Mouse (Mus musculus): ENCODE measurements around the gene Bbc3.
"Not testable (repeated sequence)": the region's sequence is repeated elsewhere in the genome, so short reads cannot be mapped to it uniquely, and the experiment has no call there.

Bbc3 gene

DNA sequence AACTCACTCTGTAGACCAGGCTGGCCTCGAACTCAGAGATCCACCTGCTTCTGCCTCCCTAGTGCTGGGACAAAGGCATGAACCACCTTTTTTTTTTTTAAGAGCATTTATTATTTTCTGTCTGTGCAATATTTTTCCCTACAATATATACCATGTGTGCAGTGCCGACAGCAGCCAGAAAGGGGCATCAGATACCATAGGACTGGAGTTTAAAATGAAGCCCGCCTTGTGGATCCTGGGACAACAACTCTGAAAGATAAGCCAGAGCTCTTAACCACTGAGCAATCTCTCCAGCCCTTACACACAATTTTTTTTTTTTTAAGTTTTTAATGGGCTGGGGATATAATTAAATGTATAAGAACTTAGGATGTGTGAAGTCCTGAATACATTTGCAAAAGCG, 13.8 kb upstream of the Bbc3 start:
- DNase-seq (ENCODE audit: extremely low read depth, low read depth, low spot score) = no peak

DNA sequence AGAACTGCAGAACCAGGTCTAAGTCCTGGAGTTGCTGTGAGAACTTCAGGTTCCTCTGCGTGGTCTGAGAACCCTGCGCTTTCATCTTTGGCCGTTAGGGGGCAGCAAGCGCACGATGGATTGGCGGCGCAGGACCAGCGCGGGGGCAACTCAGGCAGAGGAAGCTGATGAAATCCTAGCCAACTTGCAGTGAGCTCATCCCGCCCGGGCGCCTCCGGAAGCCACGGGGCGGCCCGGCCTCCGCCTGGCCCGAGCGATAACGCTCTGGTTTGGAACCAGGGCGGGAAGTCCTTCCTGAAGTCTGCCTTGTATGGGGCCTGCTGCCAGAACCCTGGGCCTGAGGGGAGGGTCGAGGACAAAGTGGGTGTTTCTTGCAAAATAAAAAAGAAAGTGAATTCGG, 13.4 kb upstream of the Bbc3 start:
- no peak for DNase-seq (ENCODE audit: extremely low read depth, low read depth, low spot score)

DNA sequence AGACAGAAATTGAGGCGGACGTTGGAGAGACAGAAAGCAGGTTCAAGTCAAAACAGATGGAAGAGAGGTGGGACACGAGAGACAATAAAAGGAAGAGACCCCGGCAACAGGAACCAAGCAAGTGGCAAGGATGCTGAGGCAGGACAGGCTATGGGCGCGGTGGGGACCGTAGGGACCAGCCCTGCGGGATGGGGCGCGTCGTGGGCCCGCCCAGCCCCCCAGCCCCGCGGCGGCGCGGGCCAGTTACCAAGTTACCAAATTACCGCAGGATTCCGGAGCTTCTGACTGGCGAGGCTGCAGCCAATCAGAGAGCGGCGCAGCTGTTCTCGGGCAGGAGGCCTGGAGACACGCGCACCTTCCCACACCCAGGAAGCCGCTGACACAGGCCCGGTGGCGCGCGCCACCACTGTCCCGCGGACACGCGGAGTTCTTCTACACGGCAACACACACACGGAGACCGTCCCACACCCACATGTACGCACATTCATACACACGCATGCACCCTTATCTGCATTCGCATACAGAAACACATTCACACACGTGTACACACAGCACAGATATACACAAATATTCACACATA, 12.8 kb upstream of the Bbc3 start:
- no peak for DNase-seq (ENCODE audit: extremely low read depth, low read depth, low spot score)

DNA sequence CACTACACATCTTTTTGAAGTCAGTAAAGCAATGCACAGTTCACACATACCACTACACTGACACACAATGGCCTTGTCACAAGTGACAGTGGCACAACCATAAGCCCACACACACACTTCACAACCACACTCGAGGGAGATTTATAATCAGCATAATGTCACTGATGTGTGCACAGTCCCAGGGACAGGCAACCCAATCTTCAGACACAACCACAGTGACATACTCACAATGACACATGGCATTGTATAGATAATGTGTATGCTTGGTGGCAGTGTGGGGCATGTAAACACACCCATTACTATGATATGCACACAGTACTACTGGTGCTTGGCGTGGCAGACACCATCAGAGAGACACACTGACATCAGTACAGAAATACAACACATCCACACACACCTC, 12.0 kb upstream of the Bbc3 start:
- no peak for DNase-seq (ENCODE audit: extremely low read depth, low read depth, low spot score)

DNA sequence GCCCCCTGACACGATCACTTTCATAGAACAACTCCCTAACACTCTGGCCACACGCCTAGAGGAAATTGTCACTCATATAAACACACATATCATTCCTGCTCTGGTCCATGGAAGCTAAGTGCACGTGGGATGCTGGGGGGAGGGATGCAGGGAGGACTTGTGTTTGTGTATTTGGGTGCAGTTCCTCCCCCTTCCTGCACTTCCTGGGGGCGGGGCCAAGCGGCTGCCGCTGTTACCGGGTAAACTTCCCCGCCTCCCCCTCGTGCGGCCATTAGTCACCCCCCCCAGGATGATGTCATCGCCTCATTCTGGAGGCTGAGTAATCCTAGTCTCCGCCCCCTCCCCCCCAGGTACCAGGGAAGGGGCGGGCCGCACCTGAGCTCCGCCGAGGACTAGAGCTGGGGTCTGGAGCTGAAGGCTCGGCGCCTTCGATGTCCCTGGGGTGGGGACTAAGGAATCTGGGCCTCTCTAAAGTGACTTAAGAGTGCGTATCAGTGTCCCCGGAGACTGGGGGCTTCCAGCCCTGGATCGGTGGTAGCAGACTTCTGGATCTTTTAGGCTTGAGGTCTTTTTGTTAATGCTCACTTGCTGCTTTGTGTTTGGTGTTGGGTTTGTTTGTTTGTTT, 11.3 kb upstream of the Bbc3 start:
- DNase-seq (ENCODE audit: extremely low read depth, low read depth, low spot score) = no peak

DNA sequence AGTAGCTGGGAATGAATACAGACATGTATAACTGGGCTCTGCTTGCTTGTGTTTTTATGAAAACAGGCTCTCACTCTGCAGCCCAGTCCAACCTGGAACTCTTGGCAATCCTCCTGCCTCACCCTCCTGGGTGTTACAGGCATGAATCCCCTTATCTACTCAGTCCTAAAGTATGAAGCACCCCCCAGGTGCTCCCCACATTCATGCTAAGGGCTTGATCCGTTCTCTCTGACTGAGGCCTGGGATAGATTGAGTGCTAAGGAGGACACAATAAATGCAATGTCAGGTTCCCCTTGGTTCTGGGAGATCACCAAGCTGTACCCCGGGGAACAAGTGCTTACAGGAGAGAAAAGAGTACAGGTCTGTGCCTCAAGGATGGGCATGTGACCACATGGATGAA, 10.6 kb upstream of the Bbc3 start:
- no peak for DNase-seq (ENCODE audit: extremely low read depth, low read depth, low spot score)

DNA sequence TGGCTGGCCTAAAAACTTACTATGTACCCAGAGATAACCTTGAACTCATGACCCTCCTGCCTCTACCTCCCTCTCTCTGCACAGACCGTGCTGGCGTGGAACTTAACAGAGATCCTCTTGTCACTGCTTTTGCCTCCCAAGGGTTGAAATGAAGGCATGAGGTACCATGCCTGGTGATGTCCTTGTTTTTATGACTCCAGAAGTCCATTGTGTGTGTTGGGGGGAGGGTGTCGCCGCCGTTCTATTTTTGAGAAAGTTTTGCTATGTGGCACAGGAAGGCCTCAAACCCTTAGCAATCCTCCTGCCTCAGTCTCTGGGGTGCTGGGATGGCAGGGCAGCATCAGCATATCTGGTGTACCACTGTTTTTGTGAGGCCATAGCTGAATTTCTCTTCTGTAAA, 9.3 kb upstream of the Bbc3 start:
- DNase-seq (ENCODE audit: extremely low read depth, low read depth, low spot score) = no peak

DNA sequence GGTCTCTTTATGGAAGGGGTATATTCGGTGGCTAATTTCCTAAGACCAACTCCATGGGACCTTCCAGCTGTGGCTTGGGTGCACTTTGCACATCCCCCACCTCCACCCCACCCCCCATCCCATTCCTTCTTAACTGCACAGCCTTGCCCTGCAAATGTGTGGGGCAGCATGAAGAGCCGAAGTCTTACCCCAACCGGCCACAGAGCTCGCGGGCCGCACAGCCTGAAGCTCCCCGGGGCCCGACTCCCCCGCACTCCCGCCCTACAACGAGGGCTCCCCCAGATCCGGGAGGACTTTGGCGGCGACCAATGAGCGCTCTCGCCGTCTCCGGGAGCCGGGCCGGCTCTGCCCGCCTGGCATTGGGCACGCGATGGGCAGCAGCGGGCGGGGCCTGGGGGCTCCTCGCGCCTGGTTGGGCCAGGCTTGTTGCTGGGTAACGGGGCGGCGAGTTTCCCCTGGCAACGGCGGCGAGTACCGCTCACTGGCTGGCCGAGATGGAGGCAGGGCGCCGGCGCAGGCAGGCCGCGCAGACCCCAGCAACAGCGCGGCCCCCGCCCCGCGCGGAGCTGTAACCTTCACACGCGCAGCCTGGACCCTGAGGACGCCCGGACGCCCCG, 8.7 kb upstream of the Bbc3 start:
- no peak for DNase-seq (ENCODE audit: extremely low read depth, low read depth, low spot score)

DNA sequence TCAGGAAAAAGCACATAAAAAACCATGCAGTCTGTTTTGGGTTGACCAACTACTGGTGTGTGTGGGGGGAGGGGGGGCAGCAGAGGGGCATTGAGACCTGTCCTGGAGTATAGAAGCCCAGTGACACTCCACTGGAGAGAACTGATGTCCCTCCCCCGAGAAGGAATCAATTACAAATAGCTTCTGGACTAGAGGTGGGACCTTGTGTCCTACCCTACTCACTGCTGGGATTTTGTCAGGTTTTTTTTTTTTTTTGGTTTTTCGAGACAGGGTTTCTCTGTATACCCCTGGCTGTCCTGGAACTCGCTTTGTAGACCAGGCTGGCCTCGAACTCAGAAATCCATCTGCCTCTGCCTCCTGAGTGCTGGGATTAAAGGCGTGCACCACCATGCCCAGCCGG, 1.1 kb upstream of the Bbc3 start:
- not testable (repeated sequence) for DNase-seq (ENCODE audit: extremely low read depth, low read depth, low spot score)

DNA sequence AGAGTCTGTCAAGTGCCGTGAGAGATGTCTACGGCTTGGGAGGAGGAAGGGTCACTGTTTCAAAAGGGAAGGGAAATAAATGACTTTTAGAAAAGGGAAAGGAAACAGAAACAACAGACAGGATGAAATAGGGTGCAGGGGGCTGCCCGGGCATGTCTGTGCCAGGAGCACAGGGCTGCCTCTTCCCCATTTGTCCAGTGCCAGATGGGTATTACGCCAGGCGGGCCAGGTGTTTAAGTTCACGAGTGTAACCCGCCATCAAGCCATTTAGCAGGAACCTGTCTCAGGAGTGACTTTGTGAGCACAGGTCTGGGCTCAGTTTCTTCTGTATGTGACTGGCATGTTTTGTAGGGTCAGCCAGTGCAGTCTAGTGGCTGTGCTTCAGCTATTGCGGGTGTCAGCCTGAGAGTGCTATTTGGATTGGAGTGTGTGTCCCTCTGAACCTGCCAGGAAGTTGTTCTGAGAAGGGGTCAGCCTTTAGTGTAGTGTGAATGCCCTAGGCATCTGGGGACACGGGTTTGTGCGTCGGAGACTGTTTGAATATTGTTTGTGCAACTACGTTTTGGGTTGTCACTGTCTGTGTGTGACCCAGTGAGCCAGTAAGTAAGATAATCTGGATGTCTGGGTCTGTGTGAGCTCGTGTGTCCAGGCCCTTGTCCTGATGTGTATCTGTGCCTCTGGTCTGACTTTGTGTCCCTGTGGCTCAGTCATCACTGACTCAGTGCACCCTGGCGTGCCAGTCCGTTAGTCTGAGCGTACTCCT, 543 bp downstream of the Bbc3 start:
- no peak for DNase-seq (ENCODE audit: extremely low read depth, low read depth, low spot score)

DNA sequence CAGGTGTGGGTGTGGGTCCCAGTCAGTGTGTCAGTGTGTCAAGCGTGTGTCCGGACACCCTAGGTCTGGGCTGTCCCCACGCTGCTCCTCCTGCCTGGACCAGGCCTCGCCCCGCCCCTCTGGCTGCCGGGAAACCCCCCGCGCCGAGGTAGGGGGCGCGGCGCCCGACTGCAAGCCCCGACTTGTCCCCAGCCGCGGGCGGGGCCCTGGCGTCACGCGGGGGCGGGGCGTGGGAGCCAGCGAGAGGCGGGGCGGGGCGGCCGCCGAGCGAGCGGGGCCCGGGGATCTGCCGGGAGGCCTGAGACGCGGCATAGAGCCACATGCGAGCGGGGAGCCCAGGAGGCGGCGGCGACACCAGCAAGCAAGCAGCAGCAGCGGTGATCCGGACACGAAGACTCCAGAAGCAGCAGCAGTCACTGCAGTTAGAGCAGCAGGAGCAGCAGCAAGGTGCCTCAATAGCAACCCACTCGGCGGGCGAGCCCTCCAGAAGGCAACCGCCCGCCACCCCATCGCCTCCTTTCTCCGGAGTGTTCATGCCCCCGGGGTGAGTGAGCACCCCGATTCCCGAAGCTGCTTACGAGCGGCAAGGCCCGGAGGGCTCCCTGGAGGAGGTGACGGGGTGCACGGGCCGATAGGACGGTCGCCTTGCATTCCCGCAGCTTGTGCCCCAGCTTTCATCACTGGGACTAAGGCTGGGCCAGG, 1.3 kb downstream of the Bbc3 start:
- DNase-seq (ENCODE audit: extremely low read depth, low read depth, low spot score) = no peak

DNA sequence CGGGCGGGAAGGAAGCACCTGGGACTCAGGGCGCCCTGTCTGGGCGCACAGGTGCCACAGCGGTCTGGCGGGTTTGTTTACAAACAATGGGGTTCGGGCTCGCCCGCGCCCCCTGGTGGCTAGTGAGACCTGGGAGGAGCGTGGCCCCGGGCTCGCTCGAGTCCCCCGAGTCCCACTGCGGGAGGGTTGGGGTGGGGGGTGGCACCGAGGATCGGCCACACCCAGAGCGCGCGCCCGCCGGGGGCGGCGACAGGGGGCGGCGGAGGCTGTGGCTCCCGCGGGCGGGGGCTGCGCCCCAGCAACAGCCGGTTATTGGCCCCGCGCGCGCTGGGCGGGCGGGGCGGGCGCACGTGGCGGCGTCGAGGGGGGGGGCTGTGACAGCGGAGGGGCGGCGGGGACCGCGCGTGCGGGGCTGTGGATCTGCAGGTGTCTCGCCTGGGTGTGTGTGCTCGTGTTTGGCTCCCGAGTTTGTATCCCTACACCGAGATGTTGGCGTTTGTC, 1.9 kb downstream of the Bbc3 start:
- DNase-seq (ENCODE audit: extremely low read depth, low read depth, low spot score) = no peak

DNA sequence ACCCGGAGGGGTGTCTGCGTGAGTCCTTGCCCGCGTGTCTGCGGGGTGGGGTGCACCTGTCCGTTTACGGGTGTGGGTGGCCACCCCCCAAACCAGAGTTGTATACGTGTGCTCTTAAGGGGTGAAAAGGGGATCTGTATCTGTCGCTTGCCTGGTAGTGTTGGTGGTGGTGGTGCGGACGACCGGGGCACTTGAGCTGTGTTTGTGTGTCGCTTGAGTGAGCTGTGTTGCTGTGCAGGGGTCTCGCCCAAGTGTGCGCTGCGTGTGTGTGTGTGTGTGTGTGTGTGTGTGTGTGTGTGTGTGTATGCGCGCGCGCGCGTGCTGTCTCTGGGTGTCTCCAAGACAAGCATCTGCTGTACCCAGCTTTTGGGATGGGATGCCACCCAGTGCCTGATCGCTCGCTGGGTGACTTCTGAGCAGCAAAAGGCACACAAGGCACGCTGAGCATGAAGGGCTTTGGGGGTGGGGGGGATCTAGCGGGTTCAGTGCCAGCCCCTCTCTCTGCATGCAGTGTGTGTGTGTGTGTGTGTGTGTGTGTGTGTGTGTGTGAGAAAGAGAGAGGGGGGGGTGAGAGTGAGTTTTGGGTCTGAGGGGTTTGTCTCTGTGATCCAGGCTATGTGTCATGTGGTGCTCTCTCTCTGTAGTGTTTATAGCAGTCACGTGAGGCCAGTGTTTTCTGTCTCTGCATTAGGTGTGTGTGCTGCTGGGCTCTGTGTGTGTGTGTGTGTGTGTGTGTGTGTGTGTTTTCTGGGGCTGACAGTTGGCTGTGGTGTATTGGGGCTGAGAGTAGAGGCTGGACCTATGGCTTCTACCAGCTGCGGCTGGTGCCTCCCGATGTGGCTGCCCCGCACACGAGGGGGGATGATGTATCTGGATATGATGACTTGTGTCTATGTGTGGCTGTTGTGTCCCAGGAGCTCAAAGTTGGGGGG, 2.6 kb downstream of the Bbc3 start:
- DNase-seq (ENCODE audit: extremely low read depth, low read depth, low spot score) = no peak

DNA sequence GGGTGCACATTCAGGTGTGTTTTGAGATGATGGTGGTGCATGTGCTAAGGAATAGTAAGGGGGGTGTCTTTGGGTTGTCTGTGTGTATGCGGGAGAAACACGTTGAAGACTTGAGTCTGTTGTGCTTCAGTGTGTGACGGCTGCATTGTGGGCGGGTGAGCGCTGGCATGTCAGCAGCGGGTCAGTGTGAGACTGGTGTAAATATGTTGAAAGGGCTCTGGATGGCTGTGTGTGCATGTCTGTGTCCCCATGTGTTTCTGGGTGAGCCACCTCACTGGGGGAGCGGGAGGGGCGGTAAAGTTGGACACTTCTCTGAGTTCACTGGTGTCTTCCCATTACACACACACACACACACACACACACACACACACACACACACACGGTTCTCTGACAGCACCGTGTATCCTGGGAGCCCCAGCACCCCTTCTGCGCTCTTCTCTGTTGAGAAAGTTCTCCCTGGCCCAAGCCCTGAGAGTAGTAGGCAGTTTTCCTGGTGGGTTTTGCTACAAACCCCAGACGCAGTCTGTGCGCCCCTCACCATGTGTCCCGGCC, 3.3 kb downstream of the Bbc3 start:
- DNase-seq (ENCODE audit: extremely low read depth, low read depth, low spot score) = no peak

DNA sequence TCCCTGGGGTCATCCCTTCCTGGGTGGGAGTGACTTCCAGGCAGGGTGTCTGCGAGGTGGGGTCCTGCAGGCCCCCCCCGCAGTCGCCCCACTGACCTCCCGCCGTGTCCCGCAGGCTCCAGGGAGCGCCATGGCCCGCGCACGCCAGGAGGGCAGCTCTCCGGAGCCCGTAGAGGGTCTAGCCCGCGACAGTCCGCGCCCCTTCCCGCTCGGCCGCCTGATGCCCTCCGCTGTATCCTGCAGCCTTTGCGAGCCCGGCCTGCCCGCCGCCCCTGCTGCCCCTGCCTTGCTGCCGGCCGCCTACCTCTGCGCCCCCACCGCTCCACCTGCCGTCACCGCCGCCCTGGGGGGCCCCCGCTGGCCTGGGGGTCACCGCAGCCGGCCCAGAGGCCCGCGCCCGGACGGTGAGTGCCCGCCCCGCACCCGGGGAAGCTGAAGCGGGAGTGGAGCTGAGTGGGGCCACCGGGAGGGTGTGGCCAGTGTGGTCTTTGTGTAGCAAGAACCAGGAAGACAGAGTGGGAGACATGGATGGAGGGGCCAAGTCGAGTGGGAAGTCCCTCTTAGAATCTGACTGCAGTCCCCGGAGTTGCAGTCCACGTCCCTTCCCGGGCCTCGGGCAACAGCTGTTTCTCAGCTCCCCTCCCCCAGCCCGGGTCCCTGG, 3.9 kb downstream of the Bbc3 start:
- DNase-seq (ENCODE audit: extremely low read depth, low read depth, low spot score) = no peak

DNA sequence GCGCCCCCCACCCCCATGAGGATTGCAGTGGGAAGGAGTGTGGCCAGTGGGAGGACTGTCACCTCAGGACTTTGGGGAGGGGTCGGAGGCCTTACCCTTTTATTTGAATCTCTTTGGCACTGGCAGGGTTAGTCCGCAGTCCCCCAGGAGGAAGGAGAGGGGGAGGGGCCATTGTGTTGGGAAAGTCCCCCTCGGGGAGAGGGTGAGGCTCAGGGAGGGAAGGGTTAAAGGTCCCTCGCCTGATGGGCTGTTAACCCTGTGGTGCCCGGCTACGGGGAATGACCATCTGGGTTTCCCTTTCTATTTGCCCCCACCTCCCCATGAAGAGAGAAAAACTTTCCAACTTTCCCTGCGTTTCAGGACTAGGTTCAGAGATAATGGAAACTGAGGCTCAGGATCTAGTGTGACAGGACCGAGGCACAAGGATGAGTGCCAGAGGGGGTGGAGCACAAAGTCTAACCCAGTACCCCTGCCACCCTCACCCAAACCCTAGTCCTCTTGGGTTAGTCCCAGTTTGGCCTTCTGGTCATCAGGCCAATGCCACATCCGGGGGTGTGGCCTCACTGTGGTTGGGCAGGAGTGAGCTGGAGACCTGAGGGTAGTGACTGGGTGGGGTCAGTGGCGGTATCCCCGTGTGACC, 4.6 kb downstream of the Bbc3 start:
- no peak for DNase-seq (ENCODE audit: extremely low read depth, low read depth, low spot score)

DNA sequence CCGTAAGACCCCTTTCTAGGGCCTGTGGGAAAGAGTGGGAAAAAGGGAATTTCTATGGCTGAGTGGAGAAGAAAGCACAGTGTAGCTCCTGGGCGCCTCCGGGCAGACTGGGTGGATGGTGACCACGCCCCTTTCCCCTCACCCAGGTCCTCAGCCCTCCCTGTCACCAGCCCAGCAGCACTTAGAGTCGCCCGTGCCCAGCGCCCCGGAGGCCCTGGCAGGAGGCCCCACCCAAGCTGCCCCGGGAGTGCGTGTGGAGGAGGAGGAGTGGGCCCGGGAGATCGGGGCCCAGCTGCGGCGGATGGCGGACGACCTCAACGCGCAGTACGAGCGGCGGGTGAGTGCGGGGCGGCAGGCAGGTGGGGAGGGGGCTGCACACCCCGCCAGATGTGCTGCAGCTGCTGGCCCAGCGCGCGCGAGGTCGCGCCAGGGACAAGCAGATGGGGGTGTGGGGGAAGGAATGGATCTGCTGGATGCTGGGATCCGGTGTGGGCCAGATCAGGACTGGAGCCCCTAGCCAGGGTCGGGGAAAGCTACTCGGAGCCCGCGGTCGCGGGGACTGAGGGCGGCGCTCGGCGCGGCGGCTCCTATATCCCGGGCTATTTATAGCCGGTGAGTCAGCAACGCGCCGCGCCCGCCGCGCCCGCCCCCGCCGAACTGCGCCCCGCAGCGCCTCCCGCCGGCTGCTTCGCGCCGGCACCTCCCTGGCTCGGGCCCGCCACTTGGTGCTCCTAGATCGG, 5.5 kb downstream of the Bbc3 start:
- no peak for DNase-seq (ENCODE audit: extremely low read depth, low read depth, low spot score)

DNA sequence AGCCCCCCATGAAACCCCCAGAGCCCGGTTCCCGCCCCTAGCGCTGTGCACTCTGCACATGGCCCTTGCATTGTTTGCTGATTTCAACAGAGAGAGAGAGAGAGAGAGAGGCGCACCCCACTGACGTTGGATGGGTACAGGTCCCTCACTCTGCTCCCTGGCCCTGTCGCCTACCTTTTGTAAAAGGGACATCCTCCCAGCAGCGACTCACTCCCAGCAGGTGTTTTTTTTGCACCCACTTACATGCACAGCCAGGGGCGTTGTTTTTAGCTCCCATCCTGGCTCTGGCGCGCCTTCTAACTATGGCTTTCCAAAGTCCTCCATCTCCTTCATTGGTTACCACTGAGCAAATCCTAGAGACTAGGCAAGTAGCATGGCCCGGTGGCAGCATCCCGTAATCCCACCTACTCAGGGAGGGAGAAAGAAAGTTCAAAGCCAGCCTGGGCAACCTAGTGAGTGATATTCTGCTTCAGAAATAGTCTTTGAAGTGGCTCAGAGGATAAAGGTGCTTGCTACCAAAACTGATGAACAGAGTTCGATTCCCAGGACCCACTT, 6.1 kb downstream of the Bbc3 start:
- no peak for DNase-seq (ENCODE audit: extremely low read depth, low read depth, low spot score)
